Mouse (Mus musculus) testis, adult 2 months (tissue): Measurements from ENCODE around the gene Rbm34. TPM values are rescaled to one million over a fixed set of nuclear protein-coding genes. Genes with fewer than 3 reads are reported as not detected.

Experiments used
- H3K27ac ChIP-seq: fragments of 200-500 bp; 2 replicates; pipeline ENCODE4 v1.5.1; 2012; ENCODE audit warnings: low read depth, low read length; ENCODE audit not compliant: control insufficient read depth, insufficient read depth
- H3K27me3 ChIP-seq: fragments of 200-500 bp; 2 replicates; pipeline ENCODE4 v1.6.1; 2012; ENCODE audit warnings: mild to moderate bottlenecking, low read length, moderate library complexity; ENCODE audit not compliant: control insufficient read depth, insufficient read depth
- H3K36me3 ChIP-seq: fragments of 200-500 bp; 2 replicates; pipeline ENCODE4 v1.6.1; 2012; ENCODE audit warnings: mild to moderate bottlenecking, low read length; ENCODE audit not compliant: control insufficient read depth, insufficient read depth
- H3K4me1 ChIP-seq: fragments of 200-500 bp; 2 replicates; pipeline ENCODE4 v1.6.1; 2012; ENCODE audit warnings: low read length; ENCODE audit not compliant: control insufficient read depth, insufficient read depth
- H3K4me3 ChIP-seq: fragments of 200-500 bp; 2 replicates; pipeline ENCODE4 v1.5.1; 2012; ENCODE audit warnings: low read depth, mild to moderate bottlenecking, low read length, moderate library complexity, mixed read lengths; ENCODE audit not compliant: control insufficient read depth
- CTCF ChIP-seq: fragments of 200-500 bp; IDR thresholded peaks from 2 replicates; pipeline ENCODE4 v1.5.1; 2012; ENCODE audit warnings: low read depth, mild to moderate bottlenecking, inconsistent platforms, low read length, moderate library complexity; ENCODE audit not compliant: control insufficient read depth, insufficient read depth, insufficient replicate concordance
- POLR2A ChIP-seq: fragments of 200-500 bp; IDR thresholded peaks from 2 replicates; pipeline ENCODE4 v1.6.1; 2012; ENCODE audit warnings: low read depth, mild to moderate bottlenecking, inconsistent platforms, low read length, moderate library complexity; ENCODE audit not compliant: control insufficient read depth
- polyA plus RNA-seq: library from polyadenylated mRNA; depleted of rRNA; stranded (reverse); fragments of >200 nt; gene quantifications from 2 replicates; pipeline ENCODE4 v1.2.3, GENCODE M21; 2012; rRNA removed

The Rbm34 gene
- polyA plus RNA-seq, result 2.4 and 2.6 TPM in 2 replicates

- Histone ChIP-seq H3K27me3 (no peaks in the 10 kb centered on the region), H3K4me3 (peak within 1 kb of the TSS; percentile 92), H3K36me3 (no peaks in the 10 kb centered on the region), H3K4me1 (no peaks in the 10 kb centered on the region; the same call in none of the 2 replicates), H3K27ac (peak within 1 kb of the TSS; percentile 84)
- TF ChIP-seq POLR2A (peak; percentile 96), CTCF (no peak)
Observed at GRCm38 (mm10) chr8:126970579-126971313, at the start of gene Rbm34. TSS of gene Rbm34 (minus strand) at chr8:126971071.

DNA sequence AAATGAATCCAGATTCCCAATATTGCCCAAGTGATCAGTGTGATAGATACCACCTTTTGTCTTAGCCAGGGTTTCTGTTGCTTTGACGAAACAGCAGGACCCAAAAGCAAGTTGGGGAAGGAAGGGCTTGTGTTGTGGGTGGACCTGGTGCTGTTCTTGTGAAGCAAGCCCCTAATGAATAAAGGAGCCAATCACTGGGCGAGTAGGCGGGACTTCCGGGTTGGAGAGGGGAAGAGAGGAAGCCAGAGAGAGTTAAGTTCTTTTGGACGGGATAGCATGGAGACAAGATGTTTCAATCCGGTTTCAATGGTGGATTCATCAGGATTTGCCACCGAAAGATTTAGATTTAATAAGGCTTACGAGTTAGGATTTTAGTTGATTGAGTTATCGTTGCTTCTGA lies 40.8 kb upstream of the Rbm34 start:
- Histone ChIP-seq H3K27ac (no peak overlapping the region), H3K4me3 (peak overlapping the region; percentile 27; the same call in 1 of the 2 replicates), H3K36me3 (no peaks in the 10 kb centered on the region), H3K27me3 (no peaks in the 10 kb centered on the region), H3K4me1 (peaks cover 12% of the 10 kb centered on the region)
- TF ChIP-seq CTCF (no peak), POLR2A (no peak)

DNA sequence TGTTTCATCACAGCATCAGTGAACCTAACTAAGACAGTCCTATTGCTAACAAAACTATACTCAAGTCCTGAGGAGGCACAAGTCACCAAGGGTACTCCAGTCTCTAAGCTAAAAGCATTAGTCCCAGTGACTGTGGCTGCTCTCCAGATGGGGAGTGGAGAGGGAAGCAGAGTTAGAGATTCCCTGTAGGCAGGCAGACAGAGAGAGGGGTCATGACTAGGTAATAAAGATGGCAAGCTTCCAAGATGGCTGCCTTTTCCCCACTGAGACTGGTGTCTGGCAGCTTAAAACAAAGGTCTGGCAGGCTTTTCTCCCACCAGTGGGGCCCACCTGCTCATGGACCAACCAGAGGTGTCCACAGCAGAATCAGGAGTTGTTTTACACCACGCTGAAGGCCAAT lies 23.6 kb upstream of the Rbm34 start:
- Histone ChIP-seq H3K36me3 (no peaks in the 10 kb centered on the region), H3K4me1 (no peaks in the 10 kb centered on the region), H3K27me3 (no peaks in the 10 kb centered on the region), H3K4me3 (no peak overlapping the region), H3K27ac (no peak overlapping the region)
- TF ChIP-seq CTCF (no peak), POLR2A (no peak)

- Histone ChIP-seq H3K27me3 (no peaks in the 10 kb centered on the region), H3K4me1 (peaks cover 4% of the 10 kb centered on the region), H3K27ac (no peak overlapping the region), H3K4me3 (no peak overlapping the region), H3K36me3 (no peaks in the 10 kb centered on the region)
- no peak for TF ChIP-seq POLR2A
- no peak for TF ChIP-seq CTCF
Observed at GRCm38 (mm10) chr8:126989363-126990153, 18.7 kb upstream of the Rbm34 start.

GRCm38 (mm10) chr8:126988346-126989006 lies 17.6 kb upstream of the Rbm34 start:
- H3K27me3 ChIP-seq, result no peaks in the 10 kb centered on the region
- H3K4me3 ChIP-seq, result no peak overlapping the region; the same call in 1 of the 2 replicates
- no peaks in the 10 kb centered on the region for H3K36me3 ChIP-seq
- peaks cover 4% of the 10 kb centered on the region for H3K4me1 ChIP-seq
- no peak overlapping the region for H3K27ac ChIP-seq
- TF ChIP-seq CTCF, result no peak
- no peak for TF ChIP-seq POLR2A

- no peaks in the 10 kb centered on the region for H3K27me3 ChIP-seq
- TF ChIP-seq CTCF (peak; percentile 91; the same call in 1 of the 2 replicates), POLR2A (no peak)
Observed at GRCm38 (mm10) chr8:126986495-126986894, 15.6 kb upstream of the Rbm34 start.

DNA sequence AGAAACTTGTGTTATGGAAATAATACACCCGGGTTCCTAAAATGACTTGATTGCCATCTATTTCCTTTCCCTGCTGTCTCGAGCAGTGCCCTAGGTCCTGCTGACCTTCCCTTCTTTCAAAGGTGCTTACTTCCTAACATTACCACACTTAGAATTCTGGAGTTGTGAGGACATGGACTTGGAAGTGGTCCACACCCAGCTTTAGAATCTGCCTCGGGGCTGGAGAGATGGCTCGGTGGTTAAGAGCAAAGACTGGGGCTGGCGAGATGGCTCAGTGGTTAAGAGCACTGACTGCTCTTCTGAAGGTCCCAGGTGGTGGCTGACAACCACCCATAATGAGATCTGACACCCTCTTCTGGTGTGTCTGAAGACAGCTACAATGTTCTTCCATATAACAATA lies 9.2 kb upstream of the Rbm34 start:
- no peaks in the 10 kb centered on the region for H3K36me3 ChIP-seq
- no peak for TF ChIP-seq CTCF
- TF ChIP-seq POLR2A, result no peak
- H3K27me3 ChIP-seq, result no peaks in the 10 kb centered on the region
- no peak overlapping the region for H3K27ac ChIP-seq
- no peaks in the 10 kb centered on the region for H3K4me1 ChIP-seq
- H3K4me3 ChIP-seq, result no peak overlapping the region

More at GRCm38 (mm10) chr8:126986495-126986894, 15.6 kb upstream of the Rbm34 start:
- no peak overlapping the region for H3K4me3 ChIP-seq
- H3K27ac ChIP-seq, result no peak overlapping the region
- H3K36me3 ChIP-seq, result no peaks in the 10 kb centered on the region
- H3K4me1 ChIP-seq, result peaks cover 4% of the 10 kb centered on the region
